Mouse (Mus musculus) neural tube, embryonic 11.5 days (tissue): ENCODE measurements at regions not wholly inside any gene's neighbourhood (a gene's known extent, or its start where the extent isn't known, plus 50 kb on each side); places are given as distances from the start of the nearest gene placed in this dataset.

ENCODE experiments used
- ATAC-seq: fragments of 200-750 bp; cut with Nextera tagmentation; 2 replicates; pipeline ENCODE4 v1.8.0; 2017; ENCODE audit warnings: moderate number of reproducible peaks, mild to moderate bottlenecking, moderate TSS enrichment, moderate library complexity; ENCODE audit not compliant: insufficient read depth, low FRiP score, low TSS enrichment
- DNase-seq: peaks from one replicate; pipeline ENCODE4 v3.0.0-alpha.2; 2015; ENCODE audit warnings: low spot score
- H3K27ac ChIP-seq: fragments of 300-500 bp; sonication (generic); 2 replicates; pipeline ENCODE4 v1.5.1; 2014; ENCODE audit warnings: low read depth, mild to moderate bottlenecking, low read length
- H3K27me3 ChIP-seq: fragments of 300-500 bp; sonication (generic); 2 replicates; pipeline ENCODE4 v1.6.1; 2014; ENCODE audit warnings: mild to moderate bottlenecking, low read length, mixed read lengths; ENCODE audit not compliant: control insufficient read depth, insufficient read depth
- H3K36me3 ChIP-seq: fragments of 300-500 bp; sonication (generic); 2 replicates; pipeline ENCODE4 v1.6.1; 2014; ENCODE audit warnings: mild to moderate bottlenecking, low read length, moderate library complexity, mixed read lengths; ENCODE audit not compliant: control insufficient read depth, insufficient read depth
- H3K4me1 ChIP-seq: fragments of 300-500 bp; sonication (generic); 2 replicates; pipeline ENCODE4 v1.6.1; 2014; ENCODE audit warnings: low read length, mixed read lengths; ENCODE audit not compliant: control insufficient read depth, insufficient read depth
- H3K4me2 ChIP-seq: fragments of 300-500 bp; sonication (generic); 2 replicates; pipeline ENCODE4 v1.6.1; 2014; ENCODE audit warnings: low read depth, mild to moderate bottlenecking, moderate library complexity
- H3K4me3 ChIP-seq: fragments of 300-500 bp; sonication (generic); 2 replicates; pipeline ENCODE4 v1.5.1; 2014; ENCODE audit warnings: low read depth, low read length
- H3K9ac ChIP-seq: fragments of 300-500 bp; sonication (generic); 2 replicates; pipeline ENCODE4 v1.6.1; 2014; ENCODE audit warnings: mild to moderate bottlenecking, low read length
- H3K9me3 ChIP-seq: fragments of 300-500 bp; sonication (generic); 2 replicates; pipeline ENCODE4 v1.6.1; 2016; ENCODE audit warnings: low read length; ENCODE audit not compliant: control insufficient read depth
- WGBS: fragments of 180-500 bp; shearing (Covaris S2); extraction: QIAGEN DNeasy Blood & Tissue Kit; methylation state at CpG from one replicate; pipeline ENCODE4 v1.1.7; 2014; 5-methylcytosine and 5-hydroxymethylcytosine counted together

- H3K9me3 ChIP-seq = no peaks in the 10 kb centered on the region
- H3K9ac ChIP-seq = no peak overlapping the region
- DNase-seq (no peak), ATAC-seq (no peak)
- no peak overlapping the region for H3K27ac ChIP-seq
- no peak overlapping the region for H3K4me2 ChIP-seq
- H3K36me3 ChIP-seq = no peaks in the 10 kb centered on the region
- H3K27me3 ChIP-seq = no peaks in the 10 kb centered on the region
- H3K4me1 ChIP-seq = no peaks in the 10 kb centered on the region; the same call in 1 of the 2 replicates
- WGBS = 56% methylated on average over 8 of the region's 8 CpGs
- no peak overlapping the region for H3K4me3 ChIP-seq
Measured at GRCm38 (mm10) chr10:117436308-117436874, 56.6 kb upstream of the Cpsf6 start.

GRCm38 (mm10) chr10:117435734-117436121 lies 55.9 kb upstream of the Cpsf6 start:
- whole genome bisulfite sequencing = 52% methylated on average over 12 of the region's 12 CpGs
- no peak overlapping the region for H3K9ac ChIP-seq
- H3K4me1 ChIP-seq = no peaks in the 10 kb centered on the region; the same call in 1 of the 2 replicates
- H3K4me2 ChIP-seq = no peak overlapping the region
- DNase-seq = no peak
- no peaks in the 10 kb centered on the region for H3K27me3 ChIP-seq
- H3K36me3 ChIP-seq = no peaks in the 10 kb centered on the region
- H3K27ac ChIP-seq = no peak overlapping the region
- H3K4me3 ChIP-seq = no peak overlapping the region
- peak; percentile 3; the same call in 1 of the 2 replicates for ATAC-seq
- no peaks in the 10 kb centered on the region for H3K9me3 ChIP-seq

GRCm38 (mm10) chr10:117434871-117435733 lies 55.3 kb upstream of the Cpsf6 start:
- Histone ChIP-seq H3K4me1 (no peaks in the 10 kb centered on the region; the same call in 1 of the 2 replicates), H3K27ac (no peak overlapping the region), H3K36me3 (no peaks in the 10 kb centered on the region), H3K9me3 (no peaks in the 10 kb centered on the region), H3K27me3 (no peaks in the 10 kb centered on the region), H3K4me3 (no peak overlapping the region), H3K4me2 (peak overlapping the region; percentile 26), H3K9ac (0 out of 2 replicates have a peak overlapping the region, but pooled peaks have one; percentile 1)
- ATAC-seq (peak; percentile 67), DNase-seq (peak; percentile 93)
- 24% methylated on average over 33 of the region's 33 CpGs for WGBS

GRCm38 (mm10) chr10:117434293-117434842 lies 54.6 kb upstream of the Cpsf6 start:
- DNase-seq = no peak
- Histone ChIP-seq H3K4me1 (no peaks in the 10 kb centered on the region; the same call in 1 of the 2 replicates), H3K27ac (no peak overlapping the region), H3K4me2 (no peak overlapping the region), H3K9me3 (no peaks in the 10 kb centered on the region), H3K9ac (no peak overlapping the region), H3K36me3 (no peaks in the 10 kb centered on the region), H3K4me3 (no peak overlapping the region), H3K27me3 (no peaks in the 10 kb centered on the region)
- no peak for ATAC-seq
- 93% methylated on average over 8 of the region's 8 CpGs for WGBS

GRCm38 (mm10) chr10:117433547-117434292 lies 53.9 kb upstream of the Cpsf6 start:
- Histone ChIP-seq H3K4me2 (no peak overlapping the region), H3K9me3 (no peaks in the 10 kb centered on the region), H3K27ac (no peak overlapping the region), H3K36me3 (no peaks in the 10 kb centered on the region), H3K27me3 (no peaks in the 10 kb centered on the region), H3K9ac (no peak overlapping the region), H3K4me1 (no peaks in the 10 kb centered on the region; the same call in 1 of the 2 replicates), H3K4me3 (no peak overlapping the region)
- WGBS = 93% methylated on average over 12 of the region's 12 CpGs
- DNase-seq = no peak
- ATAC-seq = no peak

GRCm38 (mm10) chr10:117432871-117433546 lies 53.2 kb upstream of the Cpsf6 start:
- Histone ChIP-seq H3K27ac (no peak overlapping the region), H3K4me1 (no peaks in the 10 kb centered on the region; the same call in 1 of the 2 replicates), H3K27me3 (no peaks in the 10 kb centered on the region), H3K36me3 (no peaks in the 10 kb centered on the region), H3K9ac (no peak overlapping the region), H3K4me2 (no peak overlapping the region; the same call in 1 of the 2 replicates), H3K9me3 (no peaks in the 10 kb centered on the region), H3K4me3 (no peak overlapping the region)
- WGBS = 94% methylated on average over 7 of the region's 7 CpGs
- no peak for ATAC-seq
- DNase-seq = no peak

- DNase-seq (peak; percentile 84), ATAC-seq (no peak)
- 9% methylated on average over 21 of the region's 21 CpGs for WGBS
- no peaks in the 10 kb centered on the region for H3K27me3 ChIP-seq
- peak overlapping the region; percentile 1; the same call in 1 of the 2 replicates for H3K4me2 ChIP-seq
- H3K4me1 ChIP-seq = no peaks in the 10 kb centered on the region; the same call in 1 of the 2 replicates
- no peaks in the 10 kb centered on the region for H3K36me3 ChIP-seq
- H3K27ac ChIP-seq = no peak overlapping the region
- H3K4me3 ChIP-seq = no peak overlapping the region
- H3K9ac ChIP-seq = no peak overlapping the region
- no peaks in the 10 kb centered on the region for H3K9me3 ChIP-seq
Measured at GRCm38 (mm10) chr10:117432415-117432814, 52.6 kb upstream of the Cpsf6 start.

- Histone ChIP-seq H3K27ac (no peak overlapping the region), H3K4me2 (no peak overlapping the region), H3K4me1 (no peaks in the 10 kb centered on the region; the same call in 1 of the 2 replicates), H3K4me3 (no peak overlapping the region), H3K9me3 (no peaks in the 10 kb centered on the region), H3K9ac (no peak overlapping the region), H3K27me3 (no peaks in the 10 kb centered on the region), H3K36me3 (no peaks in the 10 kb centered on the region)
- ATAC-seq = no peak
- DNase-seq = no peak
- 78% methylated on average over 12 of the region's 12 CpGs for WGBS
Measured at GRCm38 (mm10) chr10:117431850-117432249, 52.0 kb upstream of the Cpsf6 start.
